Mouse (Mus musculus) CH12.LX (cell line): ENCODE results near the gene F7. TPM values are rescaled to one million over a fixed set of nuclear protein-coding genes. Genes with fewer than 3 reads are reported as not detected.

Experiments
- DNase-seq: peaks from one replicate; pipeline ENCODE4 v3.0.0-alpha.2; 2013; ENCODE audit errors: extremely low read depth
- H3K27ac ChIP-seq: 2 replicates; pipeline ENCODE4 v1.5.1; 2012; ENCODE audit warnings: low read depth, mild to moderate bottlenecking, control low read depth, moderate library complexity; ENCODE audit not compliant: insufficient read depth
- H3K27me3 ChIP-seq: replicated peaks from 2 replicates; pipeline ENCODE3; 2012; ENCODE audit warnings: inconsistent platforms
- H3K36me3 ChIP-seq, 2 experiments: replicated peaks in 1 of 2; 2 replicates each; pipeline versions ENCODE3 to v1.6.1; 2012; ENCODE audit warnings: inconsistent platforms in 1 of 2, low read length in 1 of 2, mild to moderate bottlenecking in 1 of 2, mixed read lengths in 1 of 2, moderate library complexity in 1 of 2; ENCODE audit not compliant: control insufficient read depth in 1 of 2, insufficient read depth in 1 of 2
- H3K4me1 ChIP-seq, 2 experiments: 2 replicates each; pipeline ENCODE4 v1.6.1; 2012; ENCODE audit warnings: inconsistent platforms in 1 of 2, moderate library complexity in 1 of 2; ENCODE audit not compliant: insufficient read depth in 2 of 2, control insufficient read depth in 1 of 2
- H3K4me2 ChIP-seq: 2 replicates; pipeline ENCODE4 v1.6.1; 2012; ENCODE audit warnings: low read depth, mild to moderate bottlenecking, control low read depth; ENCODE audit not compliant: poor library complexity, insufficient read depth, severe bottlenecking
- H3K4me3 ChIP-seq, 3 experiments: fragments of 150-350 bp in 1 of 3; sonication (generic) in 1 of 3; replicated peaks in 1 of 3; 2 replicates each; pipeline versions ENCODE3 to v1.5.1; 2011 to 2012; ENCODE audit warnings: low read depth in 2 of 3, low read length in 2 of 3, mild to moderate bottlenecking in 2 of 3, moderate library complexity in 2 of 3, control low read depth in 1 of 3, improper control_type of control experiment in 1 of 3, inconsistent platforms in 1 of 3, mixed read lengths in 1 of 3; ENCODE audit not compliant: poor library complexity in 1 of 3
- H3K79me2 ChIP-seq: replicated peaks from 2 replicates; pipeline ENCODE4 v1.6.1; 2012; ENCODE audit warnings: mild to moderate bottlenecking, moderate library complexity; ENCODE audit not compliant: control insufficient read depth, poor library complexity, insufficient read depth, severe bottlenecking; ENCODE audit errors: extremely low read depth
- H3K9ac ChIP-seq: 2 replicates; pipeline ENCODE4 v1.6.1; 2012; ENCODE audit warnings: low read depth, mild to moderate bottlenecking, control low read depth, moderate library complexity; ENCODE audit not compliant: insufficient read depth
- H3K9me3 ChIP-seq: replicated peaks from 2 replicates; pipeline ENCODE3; 2012; ENCODE audit warnings: low read length, inconsistent platforms, mixed read lengths
- BHLHE40 ChIP-seq: IDR thresholded peaks from 2 replicates; pipeline ENCODE4 v1.6.1; 2011; ENCODE audit warnings: mild to moderate bottlenecking, low read depth, low read length, improper control_type of control experiment
- CHD2 ChIP-seq: IDR thresholded peaks from 2 replicates; pipeline ENCODE4 v1.6.1; 2011; ENCODE audit warnings: low read length, improper control_type of control experiment
- CTCF ChIP-seq, 2 experiments: IDR thresholded peaks in 1 of 2; conservative IDR thresholded peaks in 1 of 2; 2 replicates each; pipeline ENCODE4 v1.5.1; 2011 to 2012; ENCODE audit warnings: low read depth in 2 of 2, low read length in 2 of 2, improper control_type of control experiment in 1 of 2, inconsistent platforms in 1 of 2, mild to moderate bottlenecking in 1 of 2, moderate library complexity in 1 of 2
- E2F4 ChIP-seq: IDR thresholded peaks from 2 replicates; pipeline ENCODE4 v1.6.1; 2011; ENCODE audit warnings: low read depth, low read length, improper control_type of control experiment; ENCODE audit not compliant: insufficient replicate concordance
- EP300 ChIP-seq: IDR thresholded peaks from 2 replicates; pipeline ENCODE4 v1.6.1; 2011; ENCODE audit warnings: low read length, improper control_type of control experiment
- JUN ChIP-seq: IDR thresholded peaks from 2 replicates; pipeline ENCODE4 v1.6.1; 2011; ENCODE audit warnings: low read depth, mild to moderate bottlenecking, low read length, improper control_type of control experiment, moderate library complexity; ENCODE audit not compliant: insufficient read depth
- JUND ChIP-seq: conservative IDR thresholded peaks from 2 replicates; pipeline ENCODE4 v1.6.1; 2011; ENCODE audit warnings: low read depth, low read length, improper control_type of control experiment
- KAT2A ChIP-seq: IDR thresholded peaks from 2 replicates; pipeline ENCODE4 v1.6.1; 2012; ENCODE audit warnings: low read length, improper control_type of control experiment, inconsistent platforms; ENCODE audit not compliant: insufficient replicate concordance
- MAFK ChIP-seq: IDR thresholded peaks from 2 replicates; pipeline ENCODE4 v1.6.1; 2011; ENCODE audit warnings: low read length, improper control_type of control experiment; ENCODE audit not compliant: insufficient replicate concordance
- MAX ChIP-seq: IDR thresholded peaks from 2 replicates; pipeline ENCODE4 v1.6.1; 2011; ENCODE audit warnings: low read length, improper control_type of control experiment
- MEF2A ChIP-seq: IDR thresholded peaks from 2 replicates; pipeline ENCODE4 v1.6.1; 2014; ENCODE audit warnings: low read depth, mild to moderate bottlenecking, inconsistent platforms, low read length, improper control_type of control experiment, borderline replicate concordance
- MXI1 ChIP-seq: IDR thresholded peaks from 2 replicates; pipeline ENCODE4 v1.6.1; 2011; ENCODE audit warnings: mild to moderate bottlenecking, low read depth, low read length, improper control_type of control experiment
- MYC ChIP-seq: IDR thresholded peaks from 2 replicates; pipeline ENCODE4 v1.6.1; 2011; ENCODE audit warnings: low read depth, mild to moderate bottlenecking, improper control_type of control experiment, low read length
- PAX5 ChIP-seq: IDR thresholded peaks from 2 replicates; pipeline ENCODE4 v1.6.1; 2012; ENCODE audit warnings: low read length, inconsistent platforms, mixed read lengths
- POLR2A ChIP-seq: IDR thresholded peaks from 2 replicates; pipeline ENCODE4 v1.6.1; 2011; ENCODE audit warnings: low read depth, mild to moderate bottlenecking, improper control_type of control experiment, low read length
- SMC3 ChIP-seq: IDR thresholded peaks from 2 replicates; pipeline ENCODE4 v1.6.1; 2011; ENCODE audit warnings: low read depth, low read length, improper control_type of control experiment
- TBP ChIP-seq: conservative IDR thresholded peaks from 2 replicates; pipeline ENCODE4 v1.6.1; 2011; ENCODE audit warnings: low read depth, low read length, improper control_type of control experiment
- TCF12 ChIP-seq: IDR thresholded peaks from 2 replicates; pipeline ENCODE4 v1.6.1; 2014; ENCODE audit warnings: low read depth, mild to moderate bottlenecking, inconsistent platforms, low read length, improper control_type of control experiment
- USF1 ChIP-seq: IDR thresholded peaks from 2 replicates; pipeline ENCODE4 v1.6.1; 2014; ENCODE audit warnings: low read depth, mild to moderate bottlenecking, inconsistent platforms, low read length, improper control_type of control experiment
- ZMIZ1 ChIP-seq: IDR thresholded peaks from 2 replicates; pipeline ENCODE4 v1.6.1; 2012; ENCODE audit warnings: low read depth, mild to moderate bottlenecking, inconsistent platforms, low read length, improper control_type of control experiment
- ZNF384 ChIP-seq: IDR thresholded peaks from 2 replicates; pipeline ENCODE4 v1.6.1; 2012; ENCODE audit warnings: low read depth, low read length, improper control_type of control experiment, inconsistent platforms
- dilution Hi-C: fragments of 300-500 bp; cut with MboI; formaldehyde crosslinking; loops from 2 replicates; pipeline ENCODE4 v1.14.3; 2020; ENCODE audit warnings: low sequenced_read_pairs; ENCODE audit not compliant: extremely low pct_unique_long_range_greater_than_20kb, extremely low pct_ligation_motif_present
- in situ Hi-C: fragments of 300-500 bp; cut with MboI; formaldehyde crosslinking; loops from 3 replicates; pipeline ENCODE4 v1.14.3; 2019; ENCODE audit warnings: low sequenced_read_pairs, low pct_ligation_motif_present, low pct_unique_long_range_greater_than_20kb, mixed read lengths
- polyA plus RNA-seq: library from polyadenylated mRNA; unstranded; fragments of >175 nt; gene quantifications from 2 replicates; pipeline ENCODE4 v1.2.1, GENCODE M21; 2012; ENCODE audit warnings: low read depth; ENCODE audit not compliant: insufficient read length
- total RNA-seq, 2 experiments: library from RNA; depleted of rRNA; stranded (reverse); fragments of 300-350 nt in 1 of 2; fragments of >200 nt in 1 of 2; gene quantifications; 2 replicates each; pipeline ENCODE4 v1.2.3; 2012 to 2014

Gene F7
- total and polyA plus RNA-seq, 3 experiments: not detected

DNA sequence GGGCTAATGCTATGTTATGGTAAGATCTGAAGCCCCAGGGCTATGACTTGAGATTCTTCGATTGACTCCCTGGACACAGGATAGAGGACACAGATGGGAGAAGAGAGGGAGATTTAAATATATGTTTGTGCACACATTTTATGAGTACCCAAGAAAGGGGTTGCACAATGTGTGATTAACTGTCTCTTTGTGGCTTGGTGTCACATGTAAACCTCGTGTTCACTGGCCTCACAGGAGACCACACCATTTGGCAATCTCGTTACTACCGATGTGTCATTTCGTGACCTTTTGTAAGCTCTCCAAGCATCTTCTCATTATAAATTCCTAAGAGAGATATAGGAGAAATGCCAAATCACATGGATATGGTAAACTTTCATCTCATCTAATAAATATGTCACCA is 1.8 kb downstream of the F7 start:
- Histone ChIP-seq H3K79me2 (no peaks in the 10 kb centered on the region), H3K4me3 (no peak overlapping the region), H3K9ac (no peak overlapping the region), H3K36me3 (no peaks in the 10 kb centered on the region), H3K27me3 (peaks cover 92% of the 10 kb centered on the region), H3K4me1 (no peaks in the 10 kb centered on the region; a peak in 1 of 4 replicates), H3K9me3 (no peaks in the 10 kb centered on the region), H3K27ac (no peak overlapping the region), H3K4me2 (no peak overlapping the region)
- in situ Hi-C loops: no loop called here
- dilution Hi-C loops: no loop called here
- no peak for TF ChIP-seq TBP
- no peak for TF ChIP-seq JUND
- TF ChIP-seq SMC3: no peak
- TF ChIP-seq PAX5: no peak
- no peak for TF ChIP-seq TCF12
- no peak for TF ChIP-seq MEF2A
- TF ChIP-seq MYC: no peak
- TF ChIP-seq BHLHE40: no peak
- TF ChIP-seq KAT2A: no peak
- no peak for TF ChIP-seq CTCF (conservative IDR thresholded peaks at IDR 0.05 in 1 of 2, IDR thresholded peaks at IDR 0.05 in 1 of 2; ENCODE audit: low read depth in 2 of 2, low read length in 2 of 2)
- no peak for TF ChIP-seq ZNF384
- TF ChIP-seq MAFK: no peak
- TF ChIP-seq MAX: no peak
- no peak for TF ChIP-seq MXI1
- TF ChIP-seq CHD2: no peak
- TF ChIP-seq USF1: no peak
- no peak for TF ChIP-seq POLR2A
- TF ChIP-seq JUN: no peak
- DNase-seq: no peak

DNA sequence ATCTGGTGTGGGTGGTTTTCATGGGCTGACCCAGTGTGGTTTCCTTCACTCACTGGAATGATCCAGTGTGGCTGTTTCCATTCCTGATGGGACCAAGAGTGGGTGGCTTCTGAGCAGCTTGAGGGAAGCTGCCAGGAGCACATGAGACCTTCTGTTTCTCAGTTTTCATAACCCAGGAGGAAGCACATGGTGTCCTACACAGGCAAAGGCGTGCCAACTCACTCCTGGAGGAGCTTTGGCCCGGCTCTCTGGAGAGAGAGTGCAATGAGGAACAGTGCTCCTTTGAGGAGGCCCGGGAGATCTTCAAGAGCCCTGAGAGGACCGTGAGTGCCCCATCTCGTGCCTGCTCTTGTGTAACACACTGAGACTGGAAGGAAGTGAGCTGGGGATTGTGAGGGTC is 2.6 kb downstream of the F7 start:
- in situ Hi-C loops: no loop called here

More for the DNA sequence above, 2.6 kb downstream of the F7 start:
- Histone ChIP-seq H3K9ac (no peak overlapping the region), H3K4me1 (no peaks in the 10 kb centered on the region; a peak in 1 of 4 replicates), H3K27ac (no peak overlapping the region), H3K79me2 (no peaks in the 10 kb centered on the region), H3K9me3 (no peaks in the 10 kb centered on the region), H3K4me2 (no peak overlapping the region), H3K36me3 (no peaks in the 10 kb centered on the region), H3K4me3 (no peak overlapping the region), H3K27me3 (peaks cover 95% of the 10 kb centered on the region)
- dilution Hi-C loops: no loop called here
- no peak for DNase-seq
- TF ChIP-seq E2F4: no peak
- TF ChIP-seq EP300: no peak
- no peak for TF ChIP-seq ZMIZ1
